Mouse (Mus musculus) ES-E14 (cell line): ENCODE measurements at regions not wholly inside any gene's neighbourhood (a gene's known extent, or its start where the extent isn't known, plus 50 kb on each side); places are given as distances from the start of the nearest gene placed in this dataset.

ENCODE experiments used
- DNase-seq: peaks from one replicate; pipeline ENCODE4 v3.0.0-alpha.2; 2013; ENCODE audit warnings: low read depth, low spot score
- H3K27ac ChIP-seq: 2 replicates; pipeline ENCODE4 v1.5.1; 2012; ENCODE audit warnings: low read depth, mild to moderate bottlenecking, low read length, moderate library complexity, mixed read lengths; ENCODE audit not compliant: poor library complexity, insufficient read depth, severe bottlenecking
- H3K36me3 ChIP-seq: 2 replicates; pipeline ENCODE4 v1.6.1; 2012; ENCODE audit warnings: mild to moderate bottlenecking, low read length, moderate library complexity, mixed read lengths; ENCODE audit not compliant: control insufficient read depth, poor library complexity, insufficient read depth, severe bottlenecking
- H3K4me1 ChIP-seq, 2 experiments: fragments of 150-350 bp in 1 of 2; sonication (generic) in 1 of 2; 2 replicates each; pipeline ENCODE4 v1.6.1; 2012; ENCODE audit warnings: low read length in 2 of 2, mild to moderate bottlenecking in 1 of 2, mixed read lengths in 1 of 2; ENCODE audit not compliant: control insufficient read depth in 2 of 2, insufficient read depth in 2 of 2, poor library complexity in 1 of 2
- H3K4me3 ChIP-seq, 2 experiments: fragments of 150-350 bp in 1 of 2; sonication (generic) in 1 of 2; 2 replicates each; pipeline ENCODE4 v1.5.1; 2012; ENCODE audit warnings: low read length in 2 of 2, low read depth in 1 of 2, mild to moderate bottlenecking in 1 of 2, mixed read lengths in 1 of 2; ENCODE audit not compliant: insufficient read depth in 1 of 2, poor library complexity in 1 of 2, severe bottlenecking in 1 of 2
- H3K9ac ChIP-seq: 2 replicates; pipeline ENCODE4 v1.6.1; 2012; ENCODE audit warnings: low read depth, mild to moderate bottlenecking, low read length, mixed read lengths; ENCODE audit not compliant: poor library complexity, insufficient read depth, severe bottlenecking
- H3K9me3 ChIP-seq: fragments of 150-350 bp; sonication (generic); 2 replicates; pipeline ENCODE4 v1.6.1; 2012; ENCODE audit warnings: low read depth, mild to moderate bottlenecking, low read length; ENCODE audit not compliant: control insufficient read depth, insufficient read depth
- CHD2 ChIP-seq: IDR thresholded peaks from 2 replicates; pipeline ENCODE4 v1.6.1; 2014; ENCODE audit warnings: mild to moderate bottlenecking, low read depth, low read length, inconsistent platforms
- HCFC1 ChIP-seq: IDR thresholded peaks from 2 replicates; pipeline ENCODE4 v1.6.1; 2012; ENCODE audit warnings: low read length, inconsistent platforms, borderline replicate concordance; ENCODE audit not compliant: insufficient read depth
- MAFK ChIP-seq: IDR thresholded peaks from 2 replicates; pipeline ENCODE4 v1.6.1; 2014; ENCODE audit warnings: mild to moderate bottlenecking, low read depth, low read length, inconsistent platforms; ENCODE audit not compliant: insufficient read depth
- ZC3H11A ChIP-seq: IDR thresholded peaks from 2 replicates; pipeline ENCODE4 v1.6.1; 2012; ENCODE audit warnings: low read depth, mild to moderate bottlenecking, inconsistent platforms, low read length, borderline replicate concordance
- ZNF384 ChIP-seq: IDR thresholded peaks from 2 replicates; pipeline ENCODE4 v1.6.1; 2012; ENCODE audit warnings: low read depth, low read length, inconsistent platforms
- in situ Hi-C, 2 experiments: fragments of 600-800 bp; cut with MboI; formaldehyde crosslinking; loops; one replicate each; pipeline ENCODE4 v1.15.1; 2025; ENCODE audit warnings: low sequenced_read_pairs in 2 of 2, inconsistent platforms in 1 of 2; ENCODE audit not compliant: unreplicated experiment in 2 of 2

DNA sequence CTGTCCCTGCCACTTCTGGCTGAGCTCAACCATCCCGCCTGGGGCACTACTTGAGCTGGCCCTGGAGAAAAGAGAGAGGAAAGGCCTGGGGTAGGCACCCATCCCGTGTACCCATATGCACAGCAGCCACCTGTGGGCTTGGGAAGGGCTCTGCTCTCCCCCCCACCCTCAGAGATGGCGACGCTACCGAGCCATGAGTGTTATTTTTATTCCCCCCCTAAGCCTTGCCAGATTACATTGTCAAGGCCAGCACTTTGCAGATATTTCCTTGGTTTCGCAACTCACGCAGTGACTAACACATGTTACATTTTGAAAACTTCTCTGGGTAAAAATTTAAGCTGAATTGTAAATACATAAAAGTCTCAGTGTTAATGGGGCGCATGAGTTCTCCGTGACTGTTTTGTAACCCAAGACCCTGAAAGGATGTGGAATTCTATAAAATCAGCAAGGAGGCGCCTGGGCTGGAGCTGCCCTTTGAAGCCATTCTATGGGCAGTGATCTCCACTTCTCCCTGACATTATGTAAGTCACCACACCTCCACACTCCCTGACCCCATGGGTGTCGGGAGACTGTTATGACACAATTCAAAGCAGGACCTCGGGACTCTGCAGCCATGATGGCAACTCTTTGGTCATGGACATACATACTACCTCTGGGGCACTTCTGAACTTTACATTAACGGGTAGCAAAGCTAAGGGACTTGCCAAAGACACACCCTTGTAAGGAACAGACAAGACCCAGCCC lies 75.4 kb upstream of the Dio3 start:
- no peak for TF ChIP-seq HCFC1
- no peak for TF ChIP-seq ZNF384
- TF ChIP-seq CHD2: no peak
- TF ChIP-seq ZC3H11A: no peak
- TF ChIP-seq MAFK: no peak
- H3K4me3 ChIP-seq: no peak overlapping the region
- H3K9me3 ChIP-seq: no peaks in the 10 kb centered on the region
- no peak overlapping the region for H3K9ac ChIP-seq
- DNase-seq: no peak
- in situ Hi-C loops: no loop called here
- no peaks in the 10 kb centered on the region for H3K4me1 ChIP-seq
- H3K36me3 ChIP-seq: no peaks in the 10 kb centered on the region
- H3K27ac ChIP-seq: no peak overlapping the region

DNA sequence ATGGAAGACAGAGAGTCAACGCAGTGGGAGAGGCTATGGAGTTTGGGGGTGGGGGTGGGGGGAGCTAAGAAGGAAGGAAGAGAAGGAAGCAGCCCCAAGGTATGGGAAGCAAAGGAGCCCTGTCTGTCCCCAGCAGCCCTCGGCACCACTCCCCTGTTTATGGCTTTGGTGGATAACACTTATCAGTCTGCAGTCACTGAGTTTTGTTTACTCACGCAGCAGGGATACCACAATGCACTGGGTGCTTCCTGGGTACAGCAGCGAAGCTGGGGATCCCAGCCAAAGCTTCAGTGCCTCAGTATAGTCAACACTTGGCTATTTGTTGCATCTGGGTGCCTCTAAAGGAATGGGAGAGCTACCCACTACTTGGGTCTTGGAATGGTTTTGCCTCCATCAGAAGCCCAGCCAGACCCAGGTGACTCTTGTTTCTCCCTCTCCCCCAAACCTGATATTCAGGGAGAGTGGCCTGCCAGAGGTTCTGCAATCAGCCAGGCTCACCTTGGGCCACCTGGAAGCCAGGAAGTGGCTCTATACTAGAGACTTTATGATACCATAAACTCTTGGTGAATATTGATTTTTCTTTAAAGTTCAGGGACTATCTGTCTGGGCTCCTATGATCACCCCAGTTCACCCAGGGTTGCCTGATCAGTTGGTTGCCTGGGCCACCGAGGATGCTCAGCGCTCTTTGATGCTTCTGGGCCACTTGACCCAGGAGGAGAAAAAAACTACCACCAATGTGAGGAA lies 74.5 kb upstream of the Dio3 start:
- H3K4me3 ChIP-seq: no peak overlapping the region
- TF ChIP-seq HCFC1 (no peak), MAFK (no peak), ZNF384 (no peak), ZC3H11A (no peak), CHD2 (no peak)
- H3K36me3 ChIP-seq: no peaks in the 10 kb centered on the region
- H3K9me3 ChIP-seq: no peaks in the 10 kb centered on the region
- DNase-seq: no peak
- H3K27ac ChIP-seq: no peak overlapping the region
- no peak overlapping the region for H3K9ac ChIP-seq
- no peaks in the 10 kb centered on the region for H3K4me1 ChIP-seq
- in situ Hi-C loops: no loop called here

DNA sequence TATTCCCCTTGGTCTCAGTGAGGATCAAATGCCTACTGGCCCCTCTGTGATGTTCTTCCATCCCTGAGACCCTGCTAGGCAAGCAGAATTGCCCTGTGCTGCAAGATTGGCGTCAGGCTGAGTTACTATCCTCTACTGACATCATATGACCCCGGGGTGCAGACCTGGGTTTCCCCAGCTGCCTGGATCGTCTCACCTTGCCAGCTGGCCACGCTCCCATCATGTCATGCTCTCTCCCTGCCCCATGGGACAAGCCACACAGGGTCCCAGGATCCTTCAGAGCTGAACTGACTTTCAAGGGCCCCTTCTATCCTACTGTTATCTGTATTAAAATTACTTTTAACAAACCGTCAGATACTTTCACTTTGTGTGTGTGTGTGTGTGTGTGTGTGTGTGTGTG lies 72.6 kb upstream of the Dio3 start:
- TF ChIP-seq ZNF384: no peak
- TF ChIP-seq MAFK: no peak
- no peak for TF ChIP-seq CHD2
- no peak for TF ChIP-seq ZC3H11A
- no peak for TF ChIP-seq HCFC1
- no peak overlapping the region for H3K9ac ChIP-seq
- no peak overlapping the region for H3K27ac ChIP-seq
- no peaks in the 10 kb centered on the region for H3K36me3 ChIP-seq
- no peaks in the 10 kb centered on the region for H3K9me3 ChIP-seq
- no peaks in the 10 kb centered on the region for H3K4me1 ChIP-seq
- no peak overlapping the region for H3K4me3 ChIP-seq
- in situ Hi-C loops: no loop called here
- no peak for DNase-seq

DNA sequence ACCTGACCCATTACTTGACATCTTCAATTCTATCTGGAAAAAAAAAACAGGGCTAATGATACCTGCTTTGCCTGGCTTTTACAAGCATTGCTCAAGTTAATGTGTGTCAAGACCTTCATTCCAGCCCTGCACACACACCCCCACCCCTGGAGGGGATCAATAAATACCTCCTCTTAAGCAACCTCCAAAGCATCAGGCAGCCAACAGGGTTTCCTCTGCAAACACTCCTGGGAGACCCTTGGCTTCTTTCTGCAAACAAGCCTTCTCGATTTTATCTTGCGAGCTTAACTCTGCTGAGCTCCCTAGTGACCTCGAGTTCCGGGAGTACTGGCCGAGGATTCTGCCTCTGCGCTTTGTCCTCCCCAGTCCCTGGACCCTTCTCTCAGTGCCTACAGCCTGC lies 72.1 kb upstream of the Dio3 start:
- in situ Hi-C loops: no loop called here
- Histone ChIP-seq H3K9me3 (no peaks in the 10 kb centered on the region), H3K9ac (no peak overlapping the region), H3K4me1 (no peaks in the 10 kb centered on the region), H3K36me3 (no peaks in the 10 kb centered on the region), H3K4me3 (no peak overlapping the region), H3K27ac (no peak overlapping the region)
- TF ChIP-seq CHD2 (no peak), ZNF384 (no peak), MAFK (no peak), ZC3H11A (no peak), HCFC1 (no peak)
- DNase-seq: no peak
